ENCODE assay signal across 8 mouse cellular contexts in the genomic region with DNA sequence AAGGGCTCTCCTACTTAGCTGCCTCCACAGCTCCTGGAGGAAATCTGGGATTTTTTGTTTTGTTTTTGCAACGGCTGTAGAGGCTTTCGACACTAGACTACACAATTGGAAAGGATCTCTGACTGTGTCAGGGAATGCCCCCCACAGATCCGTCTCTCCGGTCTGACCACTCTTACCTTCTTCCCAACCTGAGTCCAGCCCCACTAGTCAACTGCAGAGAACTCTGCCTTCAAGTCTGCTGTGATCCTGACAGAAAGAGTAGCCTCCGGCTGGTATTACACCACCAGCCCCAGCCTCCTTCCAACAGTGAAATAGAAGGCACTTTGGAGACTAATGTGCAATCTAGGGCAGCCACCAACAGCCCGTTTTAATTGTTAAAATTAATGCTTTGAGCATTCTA. TPM values are rescaled to one million over a fixed set of nuclear protein-coding genes. Genes with fewer than 3 reads are reported as not detected.
DNase-seq lines count a peak whose midpoint lies in the region; ATAC-seq lines count a peak whose summit lies in the region.

No protein-coding gene starts in this region.

- peaks cover 67% of the 10 kb centered on the region for H3K4me1 ChIP-seq in heart, embryonic 10.5 days
- H3K4me1 ChIP-seq in embryonic facial prominence, embryonic 10.5 days: peaks cover 70% of the 10 kb centered on the region
- H3K4me1 ChIP-seq in hindbrain, embryonic 14.5 days (replicated peaks; ENCODE audit: control insufficient read depth, insufficient read depth, low read length): peaks cover 27% of the 10 kb centered on the region
- peaks cover 31% of the 10 kb centered on the region for H3K4me1 ChIP-seq in midbrain, embryonic 12.5 days

- no peaks in the 10 kb centered on the region for H3K27me3 ChIP-seq in heart, embryonic 10.5 days (ENCODE audit: insufficient read depth, poor library complexity, severe bottlenecking)
- H3K27me3 ChIP-seq in embryonic facial prominence, embryonic 10.5 days (replicated peaks; ENCODE audit: low read depth, poor library complexity, severe bottlenecking): peaks cover 14% of the 10 kb centered on the region
- no peaks in the 10 kb centered on the region for H3K27me3 ChIP-seq in hindbrain, embryonic 14.5 days (ENCODE audit: control insufficient read depth, insufficient read depth, low read length)
- H3K27me3 ChIP-seq in midbrain, embryonic 12.5 days: peaks cover 17% of the 10 kb centered on the region

- no peaks in the 10 kb centered on the region for H3K9me3 ChIP-seq in heart, embryonic 10.5 days
- H3K9me3 ChIP-seq in embryonic facial prominence, embryonic 10.5 days: peaks cover 4% of the 10 kb centered on the region; the same call in 1 of the 2 replicates
- H3K9me3 ChIP-seq in hindbrain, embryonic 14.5 days (ENCODE audit: control insufficient read depth, low read length): no peaks in the 10 kb centered on the region
- 0 out of 2 replicates have a peak, but pooled peaks cover 3% of the 10 kb centered on the region for H3K9me3 ChIP-seq in midbrain, embryonic 12.5 days

- no peak for ATAC-seq in hindbrain, embryonic 14.5 days (ENCODE audit: low FRiP score)
- no peak for ATAC-seq in midbrain, embryonic 12.5 days (ENCODE audit: low FRiP score, low read depth)

- no peak for DNase-seq in heart, embryonic 10.5 days (ENCODE audit: low spot score)
- DNase-seq in heart, adult 8-10 months (ENCODE audit: low spot score): no peak
- no peak for DNase-seq in embryonic facial prominence, embryonic 10.5 days (ENCODE audit: low spot score)
- DNase-seq in hindbrain, embryonic 14.5 days (ENCODE audit: low spot score): no peak
- no peak for DNase-seq in ovary, adult 18-20 months (ENCODE audit: low spot score)
- DNase-seq in layer of hippocampus, adult 11-12 months (ENCODE audit: low spot score): no peak
- DNase-seq in frontal cortex, postnatal 25 days (ENCODE audit: low spot score in 2 of 2): no peak

- H3K4me3 ChIP-seq in heart, embryonic 10.5 days: peak overlapping the region; percentile 89
- peak overlapping the region; percentile 90 for H3K4me3 ChIP-seq in embryonic facial prominence, embryonic 10.5 days
- peak overlapping the region; percentile 75 for H3K4me3 ChIP-seq in hindbrain, embryonic 14.5 days (replicated peaks; ENCODE audit: low read length)
- H3K4me3 ChIP-seq in midbrain, embryonic 12.5 days: peak overlapping the region; percentile 67

- H3K4me2 ChIP-seq in hindbrain, embryonic 14.5 days (replicated peaks): peak overlapping the region; percentile 88
- peak overlapping the region; percentile 94 for H3K4me2 ChIP-seq in midbrain, embryonic 12.5 days (replicated peaks)

- H3K27ac ChIP-seq in heart, embryonic 10.5 days: peak overlapping the region; percentile 98
- 0 out of 2 replicates have a peak overlapping the region, but pooled peaks have one; percentile 24 for H3K27ac ChIP-seq in embryonic facial prominence, embryonic 10.5 days (replicated peaks)
- H3K27ac ChIP-seq in hindbrain, embryonic 14.5 days: no peak overlapping the region
- H3K27ac ChIP-seq in midbrain, embryonic 12.5 days (replicated peaks): no peak overlapping the region

- H3K9ac ChIP-seq in hindbrain, embryonic 14.5 days: peak overlapping the region; percentile 88
- no peak overlapping the region for H3K9ac ChIP-seq in midbrain, embryonic 12.5 days (replicated peaks)

- WGBS in heart, embryonic 10.5 days: 21% methylated on average over 6 of the region's 6 CpGs
- 23% methylated on average over 6 of the region's 6 CpGs for WGBS in embryonic facial prominence, embryonic 10.5 days
- WGBS in hindbrain, embryonic 14.5 days: 15% methylated on average over 6 of the region's 6 CpGs
- 18% methylated on average over 6 of the region's 6 CpGs for WGBS in midbrain, embryonic 12.5 days

- peaks cover 15% of the 10 kb centered on the region for H3K36me3 ChIP-seq in heart, embryonic 10.5 days
- H3K36me3 ChIP-seq in embryonic facial prominence, embryonic 10.5 days (replicated peaks): peaks cover 5% of the 10 kb centered on the region
- H3K36me3 ChIP-seq in hindbrain, embryonic 14.5 days (replicated peaks; ENCODE audit: control insufficient read depth, insufficient read depth): no peaks in the 10 kb centered on the region
- H3K36me3 ChIP-seq in midbrain, embryonic 12.5 days: no peaks in the 10 kb centered on the region

RNA-seq across cellular contexts. Expression of gene Sh3pxd2a, which starts 1.5 kb away (rescaled TPM):
- polyA plus RNA-seq in heart, embryonic 10.5 days (2016; fragmentation: Nextera tagmentation; extraction: Ambion mirVana): 3.4 and 3.9 TPM in 2 replicates
- 10 to 100 TPM; 40.6 to 54.7 (median 46.2) TPM for total RNA-seq in heart, adult 8-10 months (2022)
- 2.6 and 2.9 TPM in 2 replicates for polyA plus RNA-seq in embryonic facial prominence, embryonic 10.5 days (2016; fragmentation: Nextera tagmentation; extraction: Ambion mirVana)
- polyA plus RNA-seq in hindbrain, embryonic 14.5 days (2014; fragmentation: Nextera tagmentation; extraction: Ambion mirVana): 2.8 and 3.0 TPM in 2 replicates
- 2.9 and 3.2 TPM in 2 replicates for polyA plus RNA-seq in midbrain, embryonic 12.5 days (2016; fragmentation: Nextera tagmentation; extraction: Ambion mirVana)

Comparison
In these comparisons a context has a peak if more than half of its experiments do, and no peak if none do; other contexts are left out.
1. H3K27ac ChIP-seq: peak in heart, embryonic 10.5 days (single experiment) and embryonic facial prominence, embryonic 10.5 days (single experiment); none in hindbrain, embryonic 14.5 days (single experiment) and midbrain, embryonic 12.5 days (single experiment).
2. Peak in every context shown above with its lines, with median percentiles within 50 percentile points of each other: H3K4me3 ChIP-seq.